Mouse (Mus musculus): ENCODE results near the gene Rex1bd.

DNA sequence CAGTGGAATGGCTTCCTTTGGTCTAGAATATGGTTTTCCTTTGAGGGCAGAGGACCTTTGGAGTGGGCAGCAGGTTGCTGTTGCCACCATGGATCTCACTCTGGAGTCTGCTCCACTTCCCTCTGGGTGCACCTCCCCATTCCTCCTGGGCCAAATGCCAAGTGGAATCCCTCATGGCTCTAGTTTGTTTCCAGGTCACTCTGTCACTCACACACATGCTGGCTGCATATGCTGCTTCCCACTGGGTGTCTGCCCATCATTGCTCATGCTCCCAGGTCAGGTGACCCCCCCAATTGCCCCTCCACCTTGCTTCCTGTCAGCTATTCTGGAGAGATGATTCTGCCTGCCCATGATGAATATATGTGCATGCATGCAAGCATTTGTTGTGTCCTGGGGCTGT lies 47.2 kb upstream of the Rex1bd start:
- no peak for TF ChIP-seq CTCF (IDR thresholded peaks at IDR 0.05; ENCODE audit: extremely low read depth, insufficient read depth, low read length)
- TF ChIP-seq POLR2A (IDR thresholded peaks at IDR 0.05; ENCODE audit: extremely low read depth, insufficient read depth, low read length), result no peak
